Mouse (Mus musculus): ENCODE results near the gene Bsn. TPM values are rescaled to one million over a fixed set of nuclear protein-coding genes. Genes with fewer than 3 reads are reported as not detected.

Gene Bsn
- polyA plus RNA-seq, 1 experiment = 3.0 TPM

- no peak for TF ChIP-seq CTCF (IDR thresholded peaks at IDR 0.05; ENCODE audit: low read depth, low read length)
- TF ChIP-seq POLR2A (IDR thresholded peaks at IDR 0.05; ENCODE audit: borderline replicate concordance, low read depth, low read length) = no peak
- Histone ChIP-seq H3K4me1 (ENCODE audit: control insufficient read depth, insufficient read depth, low read length) (no peaks in the 10 kb centered on the region), H3K27ac (ENCODE audit: insufficient read depth, low read depth, low read length) (no peak overlapping the region), H3K4me3 (ENCODE audit: insufficient read depth, low read length) (no peak overlapping the region)
Observed at GRCm38 (mm10) chr9:108183531-108183994, 6.6 kb downstream of the Bsn start.

- H3K27ac ChIP-seq (ENCODE audit: insufficient read depth, low read depth, low read length) = no peak overlapping the region
- TF ChIP-seq CTCF (IDR thresholded peaks at IDR 0.05; ENCODE audit: low read depth, low read length) (no peak), POLR2A (IDR thresholded peaks at IDR 0.05; ENCODE audit: borderline replicate concordance, low read depth, low read length) (no peak)
- no peak overlapping the region for H3K4me3 ChIP-seq (ENCODE audit: insufficient read depth, low read length)
- no peaks in the 10 kb centered on the region for H3K4me1 ChIP-seq (ENCODE audit: control insufficient read depth, insufficient read depth, low read length)
Observed at GRCm38 (mm10) chr9:108182806-108183506, 7.2 kb downstream of the Bsn start.

- no peak for TF ChIP-seq POLR2A (IDR thresholded peaks at IDR 0.05; ENCODE audit: borderline replicate concordance, low read depth, low read length)
- no peak for TF ChIP-seq CTCF (IDR thresholded peaks at IDR 0.05; ENCODE audit: low read depth, low read length)
- H3K4me1 ChIP-seq (ENCODE audit: control insufficient read depth, insufficient read depth, low read length) = no peaks in the 10 kb centered on the region
- H3K27ac ChIP-seq (ENCODE audit: insufficient read depth, low read depth, low read length) = no peak overlapping the region
- H3K4me3 ChIP-seq (ENCODE audit: insufficient read depth, low read length) = no peak overlapping the region
Observed at GRCm38 (mm10) chr9:108178391-108178790, 11.8 kb downstream of the Bsn start.

- H3K4me1 ChIP-seq (ENCODE audit: control insufficient read depth, insufficient read depth, low read length) = no peaks in the 10 kb centered on the region
- no peak overlapping the region for H3K27ac ChIP-seq (ENCODE audit: insufficient read depth, low read depth, low read length)
- H3K4me3 ChIP-seq (ENCODE audit: insufficient read depth, low read length) = no peak overlapping the region
- no peak for TF ChIP-seq POLR2A (IDR thresholded peaks at IDR 0.05; ENCODE audit: borderline replicate concordance, low read depth, low read length)
- TF ChIP-seq CTCF (IDR thresholded peaks at IDR 0.05; ENCODE audit: low read depth, low read length) = no peak
Observed at GRCm38 (mm10) chr9:108175116-108175838, 14.9 kb downstream of the Bsn start.

- no peaks in the 10 kb centered on the region for H3K4me1 ChIP-seq (ENCODE audit: control insufficient read depth, insufficient read depth, low read length)
- TF ChIP-seq CTCF (IDR thresholded peaks at IDR 0.05; ENCODE audit: low read depth, low read length) = no peak
- no peak overlapping the region for H3K27ac ChIP-seq (ENCODE audit: insufficient read depth, low read depth, low read length)
- no peak overlapping the region for H3K4me3 ChIP-seq (ENCODE audit: insufficient read depth, low read length)
Observed at GRCm38 (mm10) chr9:108172777-108173350, 17.3 kb downstream of the Bsn start.

- no peak overlapping the region for H3K27ac ChIP-seq (ENCODE audit: insufficient read depth, low read depth, low read length)
- TF ChIP-seq CTCF (IDR thresholded peaks at IDR 0.05; ENCODE audit: low read depth, low read length) = no peak
- no peak for TF ChIP-seq POLR2A (IDR thresholded peaks at IDR 0.05; ENCODE audit: borderline replicate concordance, low read depth, low read length)
- H3K4me1 ChIP-seq (ENCODE audit: control insufficient read depth, insufficient read depth, low read length) = no peaks in the 10 kb centered on the region
- H3K4me3 ChIP-seq (ENCODE audit: insufficient read depth, low read length) = no peak overlapping the region
Observed at GRCm38 (mm10) chr9:108169751-108170150, 20.4 kb downstream of the Bsn start.

- Histone ChIP-seq H3K27ac (ENCODE audit: insufficient read depth, low read depth, low read length) (no peak overlapping the region), H3K4me3 (ENCODE audit: insufficient read depth, low read length) (no peak overlapping the region), H3K4me1 (ENCODE audit: control insufficient read depth, insufficient read depth, low read length) (no peaks in the 10 kb centered on the region)
- TF ChIP-seq POLR2A (IDR thresholded peaks at IDR 0.05; ENCODE audit: borderline replicate concordance, low read depth, low read length) (no peak), CTCF (IDR thresholded peaks at IDR 0.05; ENCODE audit: low read depth, low read length) (no peak)
Observed at GRCm38 (mm10) chr9:108165143-108165542, 25.0 kb downstream of the Bsn start.

- H3K4me1 ChIP-seq (ENCODE audit: control insufficient read depth, insufficient read depth, low read length) = no peaks in the 10 kb centered on the region
- TF ChIP-seq CTCF (IDR thresholded peaks at IDR 0.05; ENCODE audit: low read depth, low read length) (no peak), POLR2A (IDR thresholded peaks at IDR 0.05; ENCODE audit: borderline replicate concordance, low read depth, low read length) (no peak)
- no peak overlapping the region for H3K27ac ChIP-seq (ENCODE audit: insufficient read depth, low read depth, low read length)
- no peak overlapping the region for H3K4me3 ChIP-seq (ENCODE audit: insufficient read depth, low read length)
Observed at GRCm38 (mm10) chr9:108163646-108164284, 26.4 kb downstream of the Bsn start.

GRCm38 (mm10) chr9:108157891-108158290 lies 32.3 kb downstream of the Bsn start:
- H3K4me3 ChIP-seq (ENCODE audit: insufficient read depth, low read length) = no peak overlapping the region
- no peaks in the 10 kb centered on the region for H3K4me1 ChIP-seq (ENCODE audit: control insufficient read depth, insufficient read depth, low read length)
- no peak overlapping the region for H3K27ac ChIP-seq (ENCODE audit: insufficient read depth, low read depth, low read length)
- TF ChIP-seq CTCF (IDR thresholded peaks at IDR 0.05; ENCODE audit: low read depth, low read length) (no peak), POLR2A (IDR thresholded peaks at IDR 0.05; ENCODE audit: borderline replicate concordance, low read depth, low read length) (no peak)
